Mouse (Mus musculus): Measurements from ENCODE around the gene Tes.

Gene Tes

DNA sequence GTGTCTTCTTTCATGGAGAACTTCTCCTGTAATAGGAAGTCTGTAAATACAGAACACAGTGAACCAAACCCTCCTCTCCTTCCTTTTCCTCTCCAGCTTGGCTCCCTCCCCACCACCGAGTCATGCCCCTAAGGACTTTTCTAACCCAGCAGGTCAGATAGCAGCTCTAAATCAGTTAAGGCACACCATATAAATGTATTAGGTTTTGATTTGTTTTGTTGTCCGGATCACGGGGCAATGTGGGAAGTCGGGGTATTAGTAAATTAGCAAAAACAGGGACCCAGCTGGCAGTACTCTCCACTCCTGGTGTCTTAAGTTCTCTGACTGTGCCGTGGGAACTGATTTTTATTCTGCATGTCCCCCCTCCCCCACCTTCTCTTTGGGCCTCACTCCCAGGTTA is 14.4 kb downstream of the Tes start:
- no peak for DNase-seq

GRCm38 (mm10) chr6:17079826-17080225 is 14.9 kb downstream of the Tes start:
- DNase-seq = no peak

- DNase-seq = no peak
These were observed 17.3 kb downstream of the Tes start for GRCm38 (mm10) chr6:17082238-17082637.

- DNase-seq = no peak
These were observed 17.9 kb downstream of the Tes start for GRCm38 (mm10) chr6:17082800-17083199.

GRCm38 (mm10) chr6:17087485-17087884 is 22.5 kb downstream of the Tes start:
- DNase-seq = peak; percentile 42

DNA sequence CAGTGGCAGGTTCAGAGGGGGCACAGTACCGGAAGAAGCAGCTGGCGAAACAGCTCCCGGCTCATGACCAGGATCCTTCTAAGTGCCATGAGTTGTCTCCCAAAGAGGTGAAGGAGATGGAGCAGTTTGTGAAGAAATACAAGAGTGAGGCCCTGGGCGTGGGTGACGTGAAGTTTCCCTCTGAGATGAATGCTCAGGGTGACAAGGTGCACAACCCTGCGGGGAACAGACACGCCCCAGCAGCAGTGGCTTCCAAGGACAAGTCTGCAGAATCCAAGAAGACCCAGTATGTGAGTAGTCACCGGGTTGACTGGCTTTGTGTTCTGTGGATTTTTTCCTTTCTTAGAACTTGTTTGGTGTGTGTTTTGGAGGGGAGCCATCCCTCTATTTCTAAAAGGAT is 32.4 kb downstream of the Tes start:
- no peak for DNase-seq

GRCm38 (mm10) chr6:17098559-17098958 is 33.6 kb downstream of the Tes start:
- no peak for DNase-seq

DNA sequence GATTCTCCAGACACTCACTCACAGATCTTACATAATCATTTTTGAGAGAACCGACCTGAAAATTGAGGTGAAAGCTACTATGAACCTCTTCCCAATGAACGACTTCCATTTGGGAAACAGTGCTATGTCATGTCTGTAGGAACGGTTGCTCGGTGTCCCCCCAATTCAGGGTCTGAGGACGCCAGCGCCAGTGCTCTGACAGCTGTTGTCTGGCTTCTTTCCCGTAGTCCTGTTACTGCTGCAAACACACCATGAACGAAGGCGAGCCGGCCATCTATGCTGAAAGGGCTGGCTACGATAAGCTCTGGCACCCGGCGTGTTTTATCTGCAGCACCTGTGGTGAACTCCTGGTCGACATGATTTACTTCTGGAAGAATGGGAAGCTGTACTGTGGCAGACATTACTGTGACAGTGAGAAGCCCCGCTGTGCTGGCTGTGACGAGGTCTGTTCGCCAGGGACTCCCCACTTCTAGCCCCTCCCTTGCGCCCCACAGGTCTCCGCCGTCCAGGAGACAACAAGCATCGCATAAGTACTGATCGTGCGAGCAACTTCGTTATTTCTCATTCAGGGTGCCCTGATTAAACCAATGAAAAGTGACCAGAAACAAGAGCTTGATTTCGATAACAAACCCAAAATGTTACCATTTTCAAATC is 34.7 kb downstream of the Tes start:
- DNase-seq = no peak

DNA sequence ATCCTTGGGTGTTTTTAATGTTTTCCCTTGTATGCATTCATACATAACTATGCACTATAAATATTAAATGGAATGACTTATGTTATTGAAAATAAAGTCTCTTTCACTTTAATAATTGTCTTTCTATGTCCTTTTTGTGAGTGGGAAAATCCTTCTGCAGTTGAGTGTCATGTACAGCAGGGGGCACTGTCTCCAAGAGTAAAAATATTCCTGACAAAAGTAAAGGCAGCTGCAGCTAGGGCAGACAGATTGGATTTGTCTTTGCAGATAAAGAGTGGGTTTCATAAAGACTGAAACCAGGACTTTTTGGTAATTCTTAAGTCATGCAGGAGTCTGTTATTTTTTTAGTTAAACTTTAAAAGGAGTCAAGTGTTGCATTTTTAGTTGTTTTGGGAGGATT is 40.8 kb downstream of the Tes start:
- DNase-seq = peak; percentile 44

- no peak for DNase-seq
These were observed 41.5 kb downstream of the Tes start for GRCm38 (mm10) chr6:17106493-17106892.

- DNase-seq = no peak
These were observed 44.3 kb downstream of the Tes start for GRCm38 (mm10) chr6:17109204-17109603.

DNA sequence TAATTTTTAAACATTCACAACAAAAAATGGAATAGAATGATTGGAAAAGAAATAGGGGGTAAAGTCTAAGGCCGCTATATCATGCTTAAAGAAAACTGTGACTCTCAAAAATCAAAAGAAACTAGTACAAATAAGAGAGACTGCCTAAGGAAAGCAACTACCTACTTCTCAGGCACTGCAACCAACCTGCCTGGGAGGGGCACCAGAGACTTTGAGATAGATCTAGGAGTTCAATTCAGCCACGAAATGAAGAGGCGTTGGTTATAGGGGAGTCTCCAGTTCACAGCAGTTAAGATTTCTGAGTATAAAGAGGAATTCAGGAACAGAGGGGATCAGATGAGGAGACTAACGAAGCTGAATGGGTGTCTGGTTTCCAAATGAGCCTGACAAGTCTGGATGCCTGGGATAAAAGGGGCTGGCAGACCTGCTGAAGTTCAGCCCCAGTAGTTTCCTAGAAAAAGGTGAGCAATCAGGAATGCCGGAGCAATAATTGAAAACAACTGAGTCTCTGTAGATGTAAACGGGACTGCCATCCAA is 45.7 kb downstream of the Tes start:
- no peak for DNase-seq

- DNase-seq = no peak
These were observed 47.1 kb downstream of the Tes start for GRCm38 (mm10) chr6:17112081-17112480.

DNA sequence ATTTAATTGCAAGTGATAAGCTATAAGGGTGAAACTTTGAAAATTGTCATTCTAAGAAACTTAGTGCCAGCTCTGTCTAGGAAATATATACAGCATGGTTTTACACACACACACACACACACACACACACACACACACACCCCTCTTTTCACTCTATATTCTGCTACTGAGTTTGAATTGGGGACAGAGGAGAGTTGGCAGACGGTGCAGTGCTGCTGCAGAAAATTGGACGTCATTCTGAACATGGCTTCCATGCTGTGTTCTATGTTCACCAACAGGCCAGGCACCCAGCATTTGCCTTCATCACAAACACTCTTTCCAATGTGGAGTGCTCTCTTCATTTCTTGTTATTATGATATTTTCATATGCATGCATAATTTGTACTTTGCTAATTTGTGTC is 48.0 kb downstream of the Tes start:
- no peak for DNase-seq

GRCm38 (mm10) chr6:17114588-17114987 is 49.6 kb downstream of the Tes start:
- no peak for DNase-seq

- no peak for DNase-seq
These were observed 50.3 kb downstream of the Tes start for GRCm38 (mm10) chr6:17115046-17115790.

DNA sequence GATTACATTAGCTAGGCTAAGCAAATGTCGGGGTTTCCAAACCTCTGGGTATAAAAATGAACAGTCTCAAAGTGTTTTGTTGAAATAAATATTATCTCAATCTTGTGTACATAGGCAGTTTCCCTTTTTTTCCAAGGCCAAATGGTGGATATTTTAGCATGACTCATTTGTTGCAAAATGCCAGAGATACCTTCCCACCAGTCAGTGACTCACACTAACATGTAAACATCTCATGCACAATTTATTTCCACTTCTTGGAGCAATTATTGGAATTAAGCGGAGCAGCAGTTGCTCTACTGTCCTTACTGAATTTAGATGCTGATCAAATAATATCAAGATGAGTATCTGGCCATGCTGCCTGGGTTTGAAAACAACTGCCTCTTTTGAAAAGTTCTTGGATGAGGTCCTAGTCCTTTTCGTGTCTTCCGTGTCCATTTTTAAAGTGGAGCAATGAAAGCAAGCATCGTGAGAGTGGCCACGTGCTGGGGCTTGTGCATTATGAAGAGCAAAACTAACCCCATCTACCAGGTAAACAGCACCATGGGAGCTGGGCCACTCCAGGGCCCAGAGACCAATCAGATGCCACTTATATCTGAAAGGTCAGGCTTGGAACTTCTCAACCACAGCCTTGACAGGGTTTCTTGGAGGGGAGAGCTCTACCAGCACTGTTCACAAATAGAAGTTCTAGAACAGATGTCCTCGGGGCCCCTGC is 54.7 kb downstream of the Tes start:
- no peak for DNase-seq

DNA sequence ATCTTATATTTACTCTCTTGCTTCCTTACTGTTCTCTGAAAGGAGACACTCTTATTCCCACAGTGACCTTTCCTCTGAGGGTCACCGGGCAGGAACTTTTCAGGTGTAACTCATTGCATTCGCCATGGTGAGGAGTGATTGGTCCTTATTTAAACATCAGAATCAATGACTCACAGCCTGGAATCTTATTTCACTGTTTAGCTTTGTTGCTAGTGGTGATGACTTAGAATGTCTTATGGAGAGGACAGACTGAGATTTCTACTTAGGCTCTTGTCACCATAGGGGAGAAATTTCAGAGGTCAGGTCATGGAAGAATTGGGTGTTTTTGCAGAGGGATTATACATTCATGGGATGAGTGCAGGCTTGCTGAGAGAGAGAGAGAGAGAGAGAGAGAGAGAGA is 75.1 kb downstream of the Tes start:
- DNase-seq = no peak

GRCm38 (mm10) chr6:17142577-17143359 is 77.8 kb downstream of the Tes start:
- DNase-seq = peak; percentile 42

- DNase-seq = no peak
These were observed 86.2 kb downstream of the Tes start for GRCm38 (mm10) chr6:17151071-17151715.

GRCm38 (mm10) chr6:17152551-17152950 is 87.6 kb downstream of the Tes start:
- no peak for DNase-seq
